Mouse (Mus musculus) hindbrain, embryonic 15.5 days (tissue): Measurements from ENCODE around the gene Zfp648. TPM values are rescaled to one million over a fixed set of nuclear protein-coding genes. Genes with fewer than 3 reads are reported as not detected.

Experiments
- ATAC-seq: fragments of 200-750 bp; cut with Nextera tagmentation; 2 replicates; pipeline ENCODE4 v1.8.0; 2017; ENCODE audit warnings: low read depth, moderate number of reproducible peaks, moderate TSS enrichment; ENCODE audit not compliant: low FRiP score
- H3K27ac ChIP-seq: fragments of 300-500 bp; sonication (generic); replicated peaks from 2 replicates; pipeline ENCODE4 v1.5.1; 2015; ENCODE audit warnings: mild to moderate bottlenecking, inconsistent platforms
- H3K27me3 ChIP-seq: fragments of 300-500 bp; sonication (generic); 2 replicates; pipeline ENCODE4 v1.6.1; 2015; ENCODE audit warnings: control low read depth, inconsistent platforms
- H3K36me3 ChIP-seq: fragments of 300-500 bp; sonication (generic); 2 replicates; pipeline ENCODE4 v1.6.1; 2015; ENCODE audit warnings: control low read depth, inconsistent platforms
- H3K4me1 ChIP-seq: fragments of 300-500 bp; sonication (generic); replicated peaks from 2 replicates; pipeline ENCODE4 v1.6.1; 2015; ENCODE audit warnings: control low read depth, inconsistent platforms
- H3K4me2 ChIP-seq: fragments of 300-500 bp; sonication (generic); 2 replicates; pipeline ENCODE4 v1.6.1; 2015; ENCODE audit warnings: moderate library complexity, mild to moderate bottlenecking, inconsistent platforms
- H3K4me3 ChIP-seq: fragments of 300-500 bp; sonication (generic); 2 replicates; pipeline ENCODE4 v1.5.1; 2015; ENCODE audit warnings: mild to moderate bottlenecking, inconsistent platforms
- H3K9ac ChIP-seq: fragments of 300-500 bp; sonication (generic); 2 replicates; pipeline ENCODE4 v1.6.1; 2015; ENCODE audit warnings: inconsistent platforms
- H3K9me3 ChIP-seq: fragments of 300-500 bp; sonication (generic); 2 replicates; pipeline ENCODE4 v1.6.1; 2016; ENCODE audit warnings: control low read depth, inconsistent platforms
- WGBS: fragments of 180-500 bp; shearing (Covaris S2); methylation state at CpG from one replicate; pipeline ENCODE4 v1.1.7; 2015; 5-methylcytosine and 5-hydroxymethylcytosine counted together
- polyA plus RNA-seq: library from polyadenylated mRNA; unstranded; fragments of >200 nt; fragmentation: Nextera tagmentation; extraction: Ambion mirVana; gene quantifications from 2 replicates; pipeline ENCODE4 v1.2.1, GENCODE M21; 2015

The Zfp648 gene
- polyA plus RNA-seq, 1 experiment from 2014 or later, result 1.4 TPM

DNA sequence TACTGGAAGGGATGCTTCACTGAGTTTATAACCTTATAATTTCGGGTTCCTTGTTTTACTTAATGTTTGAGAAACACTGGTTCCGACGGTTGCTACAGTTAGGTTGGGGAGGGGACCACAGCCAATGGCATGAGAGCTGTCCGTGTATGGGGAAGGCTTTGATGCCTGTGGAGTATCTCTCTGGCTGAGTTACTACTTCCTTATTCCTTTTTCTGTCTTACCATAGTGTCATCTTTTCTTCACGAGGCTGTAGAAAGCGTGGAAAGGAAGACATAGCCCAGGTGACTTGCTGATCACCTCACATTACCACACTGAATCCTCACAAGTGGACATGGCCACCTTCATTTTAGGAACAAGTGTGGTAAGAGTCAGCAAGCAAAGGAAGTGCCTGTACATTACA lies 32.0 kb downstream of the Zfp648 start:
- Histone ChIP-seq H3K27ac (no peak overlapping the region), H3K36me3 (no peaks in the 10 kb centered on the region), H3K4me3 (no peak overlapping the region), H3K9ac (no peak overlapping the region), H3K9me3 (no peaks in the 10 kb centered on the region), H3K27me3 (no peaks in the 10 kb centered on the region), H3K4me1 (no peaks in the 10 kb centered on the region), H3K4me2 (no peak overlapping the region)
- 86% methylated on average over 6 of the region's 6 CpGs for WGBS
- ATAC-seq, result no peak

GRCm38 (mm10) chr1:154234814-154235213 lies 33.8 kb downstream of the Zfp648 start:
- ATAC-seq, result no peak
- Histone ChIP-seq H3K4me1 (no peaks in the 10 kb centered on the region), H3K36me3 (no peaks in the 10 kb centered on the region), H3K4me2 (no peak overlapping the region), H3K4me3 (no peak overlapping the region), H3K27ac (no peak overlapping the region), H3K9me3 (no peaks in the 10 kb centered on the region), H3K27me3 (no peaks in the 10 kb centered on the region), H3K9ac (no peak overlapping the region)
- 91% methylated on average over 9 of the region's 9 CpGs for WGBS

- Histone ChIP-seq H3K27me3 (no peaks in the 10 kb centered on the region), H3K9me3 (no peaks in the 10 kb centered on the region), H3K27ac (no peak overlapping the region), H3K9ac (no peak overlapping the region), H3K4me2 (no peak overlapping the region), H3K4me1 (no peaks in the 10 kb centered on the region), H3K4me3 (no peak overlapping the region), H3K36me3 (no peaks in the 10 kb centered on the region)
- no peak for ATAC-seq
Observed at GRCm38 (mm10) chr1:154238876-154239275, 37.9 kb downstream of the Zfp648 start.

DNA sequence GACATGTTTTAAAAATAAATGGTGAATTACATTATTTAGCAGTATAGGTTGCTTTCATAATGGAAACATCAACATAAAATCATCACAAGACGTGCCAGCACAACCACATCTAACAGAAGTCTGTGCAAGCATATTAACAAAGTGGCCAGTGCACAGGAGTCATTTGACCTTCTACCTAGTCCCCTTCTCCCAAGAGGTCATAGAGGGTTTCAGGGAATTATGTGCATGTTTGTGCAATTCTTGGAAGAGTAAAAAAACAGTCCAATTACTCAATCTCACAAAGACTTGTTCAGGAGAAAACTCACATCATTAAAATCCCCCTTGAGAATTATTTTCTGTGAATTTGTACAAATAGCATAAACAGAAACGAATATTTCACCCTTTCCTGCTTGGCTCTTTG lies 50.2 kb downstream of the Zfp648 start:
- H3K9me3 ChIP-seq, result no peaks in the 10 kb centered on the region
- no peak overlapping the region for H3K4me2 ChIP-seq
- WGBS, result 82% methylated on average over 2 of the region's 2 CpGs
- no peak for ATAC-seq
- no peak overlapping the region for H3K4me3 ChIP-seq
- no peaks in the 10 kb centered on the region for H3K4me1 ChIP-seq
- H3K27ac ChIP-seq, result no peak overlapping the region
- no peak overlapping the region for H3K9ac ChIP-seq
- no peaks in the 10 kb centered on the region for H3K27me3 ChIP-seq
- H3K36me3 ChIP-seq, result no peaks in the 10 kb centered on the region

GRCm38 (mm10) chr1:154252739-154253138 lies 51.8 kb downstream of the Zfp648 start:
- 64% methylated on average over 5 of the region's 5 CpGs for WGBS
- no peak overlapping the region for H3K4me3 ChIP-seq
- ATAC-seq, result no peak
- no peaks in the 10 kb centered on the region for H3K36me3 ChIP-seq
- no peak overlapping the region for H3K4me2 ChIP-seq
- H3K4me1 ChIP-seq, result no peaks in the 10 kb centered on the region
- no peaks in the 10 kb centered on the region for H3K9me3 ChIP-seq
- H3K9ac ChIP-seq, result no peak overlapping the region
- no peak overlapping the region for H3K27ac ChIP-seq
- H3K27me3 ChIP-seq, result no peaks in the 10 kb centered on the region
